Mouse (Mus musculus) hindbrain, embryonic 14.5 days (tissue): ENCODE data around the gene Wdr63. TPM values are rescaled to one million over a fixed set of nuclear protein-coding genes. Genes with fewer than 3 reads are reported as not detected.

Experiments
- ATAC-seq: fragments of 200-750 bp; cut with Nextera tagmentation; 2 replicates; pipeline ENCODE4 v1.8.0; 2017; ENCODE audit warnings: moderate number of reproducible peaks, mild to moderate bottlenecking, moderate TSS enrichment, moderate library complexity; ENCODE audit not compliant: low FRiP score
- DNase-seq: peaks from one replicate; pipeline ENCODE4 v3.0.0-alpha.2; 2015; ENCODE audit warnings: low spot score
- H3K27ac ChIP-seq: fragments of 300-500 bp; sonication (generic); 2 replicates; pipeline ENCODE4 v1.5.1; 2014; ENCODE audit warnings: mild to moderate bottlenecking, moderate library complexity
- H3K27me3 ChIP-seq: fragments of 300-500 bp; sonication (generic); 2 replicates; pipeline ENCODE4 v1.6.1; 2014; ENCODE audit warnings: mild to moderate bottlenecking, low read length, mixed read lengths; ENCODE audit not compliant: control insufficient read depth, insufficient read depth
- H3K36me3 ChIP-seq: fragments of 300-500 bp; sonication (generic); replicated peaks from 2 replicates; pipeline ENCODE4 v1.6.1; 2014; ENCODE audit not compliant: control insufficient read depth, insufficient read depth
- H3K4me1 ChIP-seq: fragments of 300-500 bp; sonication (generic); replicated peaks from 2 replicates; pipeline ENCODE4 v1.6.1; 2014; ENCODE audit warnings: antibody characterized with exemption, low read length, mixed read lengths; ENCODE audit not compliant: control insufficient read depth, insufficient read depth
- H3K4me2 ChIP-seq: fragments of 300-500 bp; sonication (generic); replicated peaks from 2 replicates; pipeline ENCODE4 v1.6.1; 2014; ENCODE audit warnings: mild to moderate bottlenecking, moderate library complexity
- H3K4me3 ChIP-seq: fragments of 300-500 bp; sonication (generic); replicated peaks from 2 replicates; pipeline ENCODE4 v1.5.1; 2014; ENCODE audit warnings: mild to moderate bottlenecking, low read length
- H3K9ac ChIP-seq: fragments of 300-500 bp; sonication (generic); 2 replicates; pipeline ENCODE4 v1.6.1; 2014
- H3K9me3 ChIP-seq: fragments of 300-500 bp; sonication (generic); 2 replicates; pipeline ENCODE4 v1.6.1; 2016; ENCODE audit warnings: low read length; ENCODE audit not compliant: control insufficient read depth
- WGBS: fragments of 180-500 bp; shearing (Covaris S2); extraction: QIAGEN DNeasy Blood & Tissue Kit; methylation state at CpG from one replicate; pipeline ENCODE4 v1.1.7; 2014; 5-methylcytosine and 5-hydroxymethylcytosine counted together
- polyA plus RNA-seq: library from polyadenylated mRNA; unstranded; fragments of >200 nt; fragmentation: Nextera tagmentation; extraction: Ambion mirVana; gene quantifications from 2 replicates; pipeline ENCODE4 v1.2.1, GENCODE M21; 2014

The Wdr63 gene
- polyA plus RNA-seq = 1.8 and 2.8 TPM in 2 replicates

GRCm38 (mm10) chr3:146107921-146108571, at the start of gene Wdr63:
Gene Wdr63 (minus strand): TSS chr3:146108130.
- H3K9me3 ChIP-seq = no peaks in the 10 kb centered on the region; the same call in 1 of the 2 replicates
- ATAC-seq = peak; percentile 96
- no peaks in the 10 kb centered on the region for H3K36me3 ChIP-seq
- H3K27me3 ChIP-seq = 0 out of 2 replicates have a peak, but pooled peaks cover 2% of the 10 kb centered on the region
- no peak within 1 kb of the TSS for H3K27ac ChIP-seq
- peak within 1 kb of the TSS; percentile 29 for H3K4me3 ChIP-seq
- 0 out of 2 replicates have a peak, but pooled peaks cover 6% of the 10 kb centered on the region for H3K4me1 ChIP-seq
- H3K4me2 ChIP-seq = peak within 1 kb of the TSS; percentile 70
- WGBS = 10% methylated on average over 18 of the region's 18 CpGs
- peak within 1 kb of the TSS; percentile 20; the same call in 1 of the 2 replicates for H3K9ac ChIP-seq
- DNase-seq = peak; percentile 87

DNA sequence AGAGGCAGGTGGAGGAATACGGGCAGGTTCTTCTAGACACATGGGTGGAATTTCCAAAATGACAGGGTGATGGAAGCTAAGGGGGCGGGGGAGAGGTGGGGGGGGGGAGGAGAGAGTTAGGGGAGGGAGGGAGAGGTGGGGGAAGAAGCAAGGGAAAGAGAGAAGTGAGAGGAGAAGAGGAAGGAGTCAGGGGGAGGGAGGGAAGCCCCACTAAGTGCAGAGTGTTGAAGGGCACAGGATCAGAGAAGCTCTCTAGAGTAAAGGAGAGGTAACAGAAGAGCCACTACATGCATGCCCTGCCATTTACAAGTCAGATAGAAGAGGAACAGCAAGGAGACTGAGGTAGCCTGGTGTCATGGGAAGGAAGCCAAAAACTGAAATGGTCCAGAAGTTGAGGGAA, 48.9 kb upstream of the Wdr63 start:
- H3K9ac ChIP-seq = no peak overlapping the region
- DNase-seq = no peak
- no peak overlapping the region for H3K27ac ChIP-seq
- H3K4me1 ChIP-seq = no peaks in the 10 kb centered on the region; the same call in 1 of the 2 replicates
- H3K4me2 ChIP-seq = no peak overlapping the region
- H3K27me3 ChIP-seq = peaks cover 3% of the 10 kb centered on the region; the same call in 1 of the 2 replicates
- 92% methylated on average over 1 of the region's 2 CpGs for WGBS
- no peaks in the 10 kb centered on the region for H3K9me3 ChIP-seq
- no peaks in the 10 kb centered on the region for H3K36me3 ChIP-seq
- no peak overlapping the region for H3K4me3 ChIP-seq
- no peak for ATAC-seq

DNA sequence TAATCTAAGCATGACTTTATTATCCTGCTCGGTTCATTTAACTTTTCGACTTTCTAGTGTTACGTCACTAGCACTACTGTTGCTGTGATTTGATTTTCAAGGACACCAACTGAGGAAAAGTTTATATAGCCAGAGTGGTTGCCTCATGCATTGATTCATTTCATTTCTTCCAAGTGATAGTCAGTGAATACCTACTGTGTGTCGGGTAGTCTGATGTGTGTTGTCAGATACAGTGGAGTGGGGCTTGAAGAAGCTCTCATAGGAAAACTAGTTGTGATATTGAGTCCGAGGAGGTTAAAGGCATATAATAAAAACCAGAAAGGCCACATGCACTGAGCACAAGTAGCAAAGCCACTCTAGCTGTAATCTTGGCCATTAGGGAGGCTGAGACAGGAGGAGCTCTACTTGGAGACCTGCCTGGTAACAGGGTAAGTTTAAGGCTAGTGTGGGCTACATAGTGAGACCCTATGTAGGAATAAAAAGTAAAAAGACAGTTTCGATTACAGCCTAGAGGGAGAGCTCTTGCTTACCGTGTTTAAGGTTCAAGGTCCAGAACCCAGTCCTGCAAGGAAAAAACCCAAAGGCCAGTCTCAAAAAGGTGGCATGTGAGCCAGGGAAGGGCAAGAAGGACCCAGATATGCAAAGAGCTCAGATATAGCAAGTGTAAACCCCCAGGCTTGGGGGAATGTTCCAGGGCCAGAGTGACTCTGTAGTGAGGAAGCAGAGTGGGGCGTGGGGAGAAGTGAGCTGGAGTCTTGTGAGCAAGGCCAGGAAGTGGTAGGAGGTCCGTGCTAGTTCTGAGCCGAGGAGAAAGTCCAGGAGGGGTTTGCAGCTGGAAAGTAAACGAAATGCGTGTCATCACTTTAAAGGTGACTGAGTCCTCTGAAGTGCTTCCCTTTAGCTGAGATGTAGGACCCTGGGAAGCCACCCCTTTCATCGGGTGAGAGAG, 48.0 kb upstream of the Wdr63 start:
- Histone ChIP-seq H3K4me3 (no peak overlapping the region), H3K4me1 (no peaks in the 10 kb centered on the region; the same call in 1 of the 2 replicates), H3K36me3 (no peaks in the 10 kb centered on the region), H3K27ac (no peak overlapping the region), H3K27me3 (peaks cover 12% of the 10 kb centered on the region), H3K4me2 (no peak overlapping the region), H3K9ac (no peak overlapping the region), H3K9me3 (no peaks in the 10 kb centered on the region)
- 84% methylated on average over 13 of the region's 13 CpGs for WGBS
- DNase-seq = no peak
- no peak for ATAC-seq

GRCm38 (mm10) chr3:146153862-146154611, 46.1 kb upstream of the Wdr63 start:
- H3K36me3 ChIP-seq = no peaks in the 10 kb centered on the region
- H3K27me3 ChIP-seq = peaks cover 28% of the 10 kb centered on the region
- WGBS = 24% methylated on average over 12 of the region's 12 CpGs
- no peak overlapping the region for H3K27ac ChIP-seq
- H3K9ac ChIP-seq = peak overlapping the region; percentile 24; the same call in 1 of the 2 replicates
- DNase-seq (no peak), ATAC-seq (no peak; the same call in 1 of the 2 replicates)
- no peak overlapping the region for H3K4me3 ChIP-seq
- H3K9me3 ChIP-seq = no peaks in the 10 kb centered on the region
- no peak overlapping the region for H3K4me2 ChIP-seq
- H3K4me1 ChIP-seq = peaks cover 8% of the 10 kb centered on the region

DNA sequence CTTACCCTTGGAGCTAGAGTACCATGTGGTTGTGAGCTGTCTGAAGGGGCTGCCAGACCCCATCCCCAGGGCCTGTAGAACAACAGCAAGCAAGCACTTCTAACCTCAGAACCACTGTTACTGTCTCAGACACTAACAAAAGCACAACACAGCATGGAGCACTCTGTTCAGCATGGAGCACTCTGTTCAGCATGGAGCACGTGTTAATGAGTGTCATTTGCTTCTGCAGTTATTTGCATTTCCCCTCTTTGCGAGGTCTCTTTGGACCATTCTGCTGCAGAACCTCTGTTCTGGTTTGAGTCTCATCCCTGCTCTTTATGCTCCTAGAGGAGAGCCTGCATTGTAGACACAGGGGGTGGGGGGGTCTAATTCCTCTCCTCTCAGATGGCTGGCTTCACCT, 45.0 kb upstream of the Wdr63 start:
- WGBS = 64% methylated on average over 2 of the region's 2 CpGs
- H3K4me3 ChIP-seq = no peak overlapping the region
- no peak overlapping the region for H3K4me2 ChIP-seq
- H3K36me3 ChIP-seq = no peaks in the 10 kb centered on the region
- ATAC-seq (no peak), DNase-seq (no peak)
- no peak overlapping the region for H3K9ac ChIP-seq
- H3K9me3 ChIP-seq = no peaks in the 10 kb centered on the region
- peaks cover 8% of the 10 kb centered on the region for H3K4me1 ChIP-seq
- no peak overlapping the region for H3K27ac ChIP-seq
- H3K27me3 ChIP-seq = peaks cover 28% of the 10 kb centered on the region

DNA sequence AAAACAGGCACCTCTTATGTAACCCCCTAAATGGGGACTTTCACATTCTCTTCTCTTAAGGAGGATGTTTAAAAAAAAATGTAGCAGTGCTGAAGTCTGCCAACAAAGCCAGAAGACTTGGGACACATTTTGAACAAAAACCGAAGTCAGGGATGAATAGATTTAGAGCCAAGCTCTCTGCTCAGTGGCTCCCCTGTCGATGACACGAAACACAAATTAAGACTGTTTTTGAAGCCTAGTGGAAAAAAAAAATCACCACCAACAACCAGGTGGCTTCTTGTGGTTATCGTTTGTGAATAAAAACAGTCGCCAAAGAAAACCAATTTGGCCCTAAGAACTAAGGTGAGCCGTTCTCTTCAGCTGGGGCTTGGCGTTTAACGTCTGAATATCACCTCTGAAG, 44.4 kb upstream of the Wdr63 start:
- Histone ChIP-seq H3K4me2 (no peak overlapping the region), H3K4me1 (peaks cover 8% of the 10 kb centered on the region), H3K9ac (no peak overlapping the region), H3K36me3 (no peaks in the 10 kb centered on the region), H3K9me3 (no peaks in the 10 kb centered on the region), H3K27ac (no peak overlapping the region), H3K27me3 (peaks cover 28% of the 10 kb centered on the region), H3K4me3 (no peak overlapping the region)
- ATAC-seq (no peak), DNase-seq (no peak)
- 91% methylated on average over 8 of the region's 8 CpGs for WGBS

DNA sequence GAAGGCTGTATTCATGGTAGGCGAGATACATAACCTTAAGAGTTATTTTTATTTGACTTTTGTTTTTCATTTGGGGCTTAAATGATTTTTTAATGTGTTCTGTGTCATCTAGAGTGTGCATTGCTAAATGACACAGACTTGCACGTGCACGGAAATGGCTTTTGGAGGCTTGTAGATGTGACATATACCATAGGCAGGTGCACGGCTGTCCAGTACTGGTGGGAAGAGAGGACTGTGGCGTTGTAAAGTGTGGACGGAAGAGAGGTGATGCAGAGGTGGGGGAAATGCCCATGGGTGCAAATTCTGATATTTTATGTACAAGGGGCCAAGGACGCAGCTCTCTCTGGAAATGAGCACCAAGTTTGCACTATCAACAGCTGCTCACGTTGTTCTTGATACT, 43.8 kb upstream of the Wdr63 start:
- H3K27ac ChIP-seq = no peak overlapping the region
- H3K36me3 ChIP-seq = no peaks in the 10 kb centered on the region
- peaks cover 28% of the 10 kb centered on the region for H3K27me3 ChIP-seq
- H3K4me3 ChIP-seq = no peak overlapping the region
- H3K9ac ChIP-seq = no peak overlapping the region
- no peak for ATAC-seq
- 91% methylated on average over 8 of the region's 8 CpGs for WGBS
- DNase-seq = no peak
- no peak overlapping the region for H3K4me2 ChIP-seq
- peaks cover 8% of the 10 kb centered on the region for H3K4me1 ChIP-seq
- H3K9me3 ChIP-seq = no peaks in the 10 kb centered on the region

- DNase-seq = no peak
- peaks cover 8% of the 10 kb centered on the region for H3K4me1 ChIP-seq
- peaks cover 28% of the 10 kb centered on the region for H3K27me3 ChIP-seq
- no peak overlapping the region for H3K27ac ChIP-seq
- WGBS = 96% methylated on average over 10 of the region's 10 CpGs
- H3K9ac ChIP-seq = no peak overlapping the region
- ATAC-seq = no peak
- H3K4me3 ChIP-seq = no peak overlapping the region
- no peaks in the 10 kb centered on the region for H3K36me3 ChIP-seq
- H3K4me2 ChIP-seq = no peak overlapping the region
- H3K9me3 ChIP-seq = no peaks in the 10 kb centered on the region
These were observed 43.4 kb upstream of the Wdr63 start for GRCm38 (mm10) chr3:146151328-146151727.

- 27% methylated on average over 11 of the region's 11 CpGs for WGBS
- Histone ChIP-seq H3K27me3 (peaks cover 28% of the 10 kb centered on the region), H3K27ac (no peak overlapping the region)
These were observed 42.6 kb upstream of the Wdr63 start for GRCm38 (mm10) chr3:146150560-146150959.

More at GRCm38 (mm10) chr3:146150560-146150959, 42.6 kb upstream of the Wdr63 start:
- H3K4me3 ChIP-seq = peak overlapping the region; percentile 23
- H3K9me3 ChIP-seq = no peaks in the 10 kb centered on the region
- DNase-seq (no peak), ATAC-seq (no peak)
- H3K36me3 ChIP-seq = no peaks in the 10 kb centered on the region
- H3K9ac ChIP-seq = no peak overlapping the region
- H3K4me2 ChIP-seq = peak overlapping the region; percentile 54
- H3K4me1 ChIP-seq = peaks cover 8% of the 10 kb centered on the region
